9 mouse cellular contexts compared by ENCODE assay signal in the genomic region with DNA sequence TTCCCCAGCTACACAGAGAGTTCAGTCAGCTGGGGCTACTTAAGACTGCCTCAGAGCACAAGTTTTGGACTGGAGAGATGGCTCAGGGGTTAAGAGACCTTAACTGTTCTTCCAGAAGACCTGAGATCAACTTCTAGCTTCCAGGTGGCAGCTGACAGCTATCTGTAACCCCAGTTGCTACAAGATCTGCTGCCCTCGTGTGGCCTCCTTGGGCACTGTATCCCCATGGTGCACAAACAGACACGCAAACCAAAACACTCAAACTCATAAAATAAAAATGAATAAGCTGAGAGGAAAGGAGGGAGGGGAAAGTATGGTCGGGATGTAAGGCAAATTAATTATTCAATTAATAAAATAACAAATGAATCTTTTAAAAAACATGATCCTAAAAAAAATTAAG. TPM values are rescaled to one million over a fixed set of nuclear protein-coding genes. Genes with fewer than 3 reads are reported as not detected.
DNase-seq lines count a peak whose midpoint lies in the region; TF ChIP-seq lines count a peak whose summit lies in the region.
"Had no signal": no experiment of that assay in that cellular context is flagged by ENCODE, and none has a peak within 500 bp of the region (broad histone marks: within the 10 kb centered on the region; RNA-seq: fewer than 3 reads in every experiment).

No protein-coding gene starts in this region.

- no peaks in the 10 kb centered on the region for H3K27me3 ChIP-seq in testis, adult 2 months (ENCODE audit: control insufficient read depth, insufficient read depth, low read length)

- TF ChIP-seq POLR2A in testis, adult 2 months (IDR thresholded peaks at IDR 0.05; ENCODE audit: control insufficient read depth, low read depth, low read length), result no peak

- no peak overlapping the region for H3K27ac ChIP-seq in gastrocnemius, adult 2 months
- H3K27ac ChIP-seq in testis, adult 2 months (ENCODE audit: control insufficient read depth, insufficient read depth, low read depth, low read length), result no peak overlapping the region
- H3K27ac ChIP-seq: midbrain, embryonic 12.5 days had no signal

- DNase-seq in gastrocnemius, adult 2 months, result no peak
- no peak for DNase-seq in gastrocnemius, postnatal 25 days
- no peak for DNase-seq in testis, postnatal 14 days (ENCODE audit: low spot score)
- peak; percentile 80 to 81 for DNase-seq in kidney, postnatal 4 days
- peak; percentile 85 for DNase-seq in thymus, postnatal 4 days
- DNase-seq in cerebellum, adult 8-10 months, result no peak
- DNase-seq in cerebellum, adult 9-10 months, result no peak

- no peak overlapping the region for H3K4me3 ChIP-seq in gastrocnemius, adult 2 months
- no peak overlapping the region for H3K4me3 ChIP-seq in testis, adult 2 months (ENCODE audit: control insufficient read depth, low read depth, low read length)
- H3K4me3 ChIP-seq: midbrain, embryonic 12.5 days had no signal

- TF ChIP-seq CTCF in gastrocnemius, adult 2 months (IDR thresholded peaks at IDR 0.05), result peak; percentile 56
- TF ChIP-seq CTCF in testis, adult 2 months (IDR thresholded peaks at IDR 0.05; ENCODE audit: control insufficient read depth, insufficient read depth, insufficient replicate concordance, low read depth, low read length), result peak; percentile 14; the same call in 1 of the 2 replicates

- intact Hi-C loops in gastrocnemius, adult 2 months (cut with DNase I), result no loop called here

- H3K36me3 ChIP-seq in testis, adult 2 months (ENCODE audit: control insufficient read depth, insufficient read depth, low read length), result no peaks in the 10 kb centered on the region
- H3K36me3 ChIP-seq: midbrain, embryonic 12.5 days had no signal

- peaks cover 2% of the 10 kb centered on the region; the same call in 1 of the 2 replicates for H3K4me1 ChIP-seq in testis, adult 2 months (ENCODE audit: control insufficient read depth, insufficient read depth, low read length)
- H3K4me1 ChIP-seq: midbrain, embryonic 12.5 days had no signal

RNA-seq across cellular contexts. Expression of a gene that starts 6.9 kb away (rescaled TPM):
- 1 to 10 TPM in 1 of 2 experiments, under 1 TPM in 1; 0.54 to 1.2 TPM for total RNA-seq in gastrocnemius, adult 2 months (2021)
- under 1 TPM; 0.40 to 0.74 TPM for total RNA-seq in gastrocnemius, postnatal 25 days (2021)
- 10.9 and 11.2 TPM in 2 replicates for polyA plus RNA-seq in testis, adult 2 months (2012; rRNA removed)

RNA-seq across cellular contexts. Expression of a gene that starts 34.3 kb away (rescaled TPM):
- total RNA-seq in gastrocnemius, adult 2 months (2021), result under 1 TPM; 0.06 to 0.10 TPM
- under 1 TPM; 0.13 to 0.21 TPM for total RNA-seq in gastrocnemius, postnatal 25 days (2021)
- polyA plus RNA-seq in testis, adult 2 months (2012; rRNA removed), result 0.43 and 0.49 TPM in 2 replicates

RNA-seq across cellular contexts. Expression of a gene that starts 36.6 kb away (rescaled TPM):
- total RNA-seq in gastrocnemius, adult 2 months (2021), result 1 to 10 TPM; 2.9 to 3.5 TPM
- 1 to 10 TPM; 3.2 to 3.7 TPM for total RNA-seq in gastrocnemius, postnatal 25 days (2021)
- 13.5 and 14.9 TPM in 2 replicates for polyA plus RNA-seq in testis, adult 2 months (2012; rRNA removed)

RNA-seq across cellular contexts. Expression of a gene that starts 36.8 kb away (rescaled TPM):
- total RNA-seq in gastrocnemius, adult 2 months (2021), result 10 to 100 TPM; 19.3 to 20.8 TPM
- total RNA-seq in gastrocnemius, postnatal 25 days (2021), result 10 to 100 TPM; 18.6 to 20.8 TPM
- polyA plus RNA-seq in testis, adult 2 months (2012; rRNA removed), result 8.2 and 9.2 TPM in 2 replicates

Comparison
In these comparisons a context has a peak if more than half of its experiments do, and no peak if none do; other contexts are left out.
1. DNase-seq: peak in kidney, postnatal 4 days (2 of 2) and thymus, postnatal 4 days (single experiment); none in gastrocnemius, adult 2 months (single experiment), gastrocnemius, postnatal 25 days (single experiment), testis, postnatal 14 days (single experiment), cerebellum, adult 8-10 months (single experiment) and cerebellum, adult 9-10 months (single experiment).